Mouse (Mus musculus) olfactory bulb, adult 2 months (tissue): ENCODE measurements around the gene Iqgap1.

ENCODE experiments used
- CTCF ChIP-seq: fragments of 200-500 bp; IDR thresholded peaks from 2 replicates; pipeline ENCODE4 v1.5.1; 2012; ENCODE audit warnings: low read depth, mild to moderate bottlenecking, low read length, moderate library complexity; ENCODE audit not compliant: insufficient read depth
- POLR2A ChIP-seq: fragments of 200-500 bp; IDR thresholded peaks from 2 replicates; pipeline ENCODE4 v1.6.1; 2012; ENCODE audit warnings: mild to moderate bottlenecking, low read depth, low read length, moderate library complexity; ENCODE audit not compliant: insufficient read depth

- TF ChIP-seq CTCF (no peak), POLR2A (no peak)
These were observed 80.5 kb downstream of the Iqgap1 start for GRCm38 (mm10) chr7:80745250-80745649.
